Mouse (Mus musculus) gastrocnemius, adult 18-20 months (tissue): ENCODE results near the gene Wfdc12. TPM values are rescaled to one million over a fixed set of nuclear protein-coding genes. Genes with fewer than 3 reads are reported as not detected.
A peak's percentile ranks its signal among the peaks of the same experiment; 100 is the strongest.

ENCODE experiments used
- DNase-seq: peaks from one replicate; pipeline ENCODE4 v3.0.0; 2021; ENCODE audit warnings: low spot score
- total RNA-seq, 2 experiments: library from RNA; stranded (reverse); gene quantifications; 2 replicates each; pipeline ENCODE4 v1.2.3; 2021

Gene Wfdc12
- total RNA-seq, 2 experiments from 2014 or later = not detected

DNA sequence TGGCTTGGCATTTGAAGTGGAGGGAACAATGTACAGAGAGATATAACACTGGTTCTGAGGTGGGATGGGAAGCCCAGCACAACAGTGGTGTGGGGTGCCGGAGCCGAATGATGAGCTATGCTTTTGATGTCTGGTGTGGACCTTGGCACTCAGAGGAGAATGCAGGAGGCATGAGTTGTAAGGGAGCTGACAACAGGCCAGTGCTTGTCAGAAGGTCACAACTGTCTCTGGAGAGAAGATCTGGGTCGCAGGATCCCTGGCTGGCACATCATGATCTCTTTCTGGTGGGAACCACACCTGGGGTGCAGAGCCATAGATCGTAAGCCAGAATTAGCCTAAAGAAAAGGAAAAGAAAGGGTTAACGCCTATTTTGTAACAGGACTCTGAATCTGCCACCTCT is 12.6 kb downstream of the Wfdc12 start:
- DNase-seq = no peak

DNA sequence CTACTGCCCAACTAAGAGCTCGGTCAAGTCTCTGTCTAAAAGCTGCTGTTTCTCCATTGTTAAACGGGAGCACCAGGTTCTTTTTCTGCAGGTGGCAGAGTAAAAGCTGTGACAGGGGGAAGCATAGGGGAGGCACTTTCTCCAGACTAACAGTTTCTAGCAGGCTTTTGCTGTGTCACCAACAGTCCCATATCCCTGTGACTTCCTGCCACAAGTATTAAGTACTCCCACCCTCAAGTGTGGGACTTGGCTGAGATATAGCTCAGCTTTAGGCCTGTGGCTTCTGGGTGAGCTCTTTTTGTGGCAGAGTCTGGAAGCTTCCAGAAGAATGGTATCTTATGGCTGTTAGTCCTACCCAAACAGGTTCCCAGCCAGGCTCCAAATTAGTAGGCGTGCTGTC is 14.6 kb downstream of the Wfdc12 start:
- no peak for DNase-seq

DNA sequence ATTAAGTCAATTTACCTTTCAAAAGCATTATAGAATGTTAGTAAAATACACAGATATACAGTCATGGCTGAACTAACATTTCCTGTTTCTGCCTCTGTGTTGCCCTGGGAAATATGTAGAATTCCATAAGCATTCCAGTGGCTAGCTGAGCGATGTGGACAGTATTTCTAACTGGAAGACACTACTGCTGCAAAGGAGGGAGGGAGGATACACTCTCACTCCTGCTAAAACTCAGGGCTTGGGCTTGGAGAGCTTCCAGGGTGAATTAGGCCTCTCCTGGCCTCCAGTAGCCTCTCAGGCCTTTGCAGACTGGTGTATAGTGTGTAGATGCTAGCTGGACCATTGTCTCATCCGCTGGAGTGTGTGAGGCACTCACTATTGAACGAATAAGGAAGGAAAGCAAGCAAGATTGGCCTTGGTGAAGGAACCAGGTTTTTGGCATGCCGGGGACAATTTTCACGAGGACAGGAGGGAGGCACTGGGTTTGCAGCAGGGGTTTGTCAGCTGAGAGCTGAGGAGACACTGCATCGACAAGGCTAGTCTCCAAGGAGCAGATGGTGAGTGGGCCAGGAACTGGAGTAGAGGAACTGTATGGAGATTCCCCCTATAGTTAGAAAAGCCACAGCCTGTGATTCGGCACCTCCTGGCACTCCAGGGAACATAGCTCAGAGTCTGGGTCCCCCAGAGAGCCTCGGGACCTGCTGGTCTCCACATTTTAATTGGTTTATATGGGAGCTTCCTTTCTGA is 15.6 kb downstream of the Wfdc12 start:
- DNase-seq = no peak

DNA sequence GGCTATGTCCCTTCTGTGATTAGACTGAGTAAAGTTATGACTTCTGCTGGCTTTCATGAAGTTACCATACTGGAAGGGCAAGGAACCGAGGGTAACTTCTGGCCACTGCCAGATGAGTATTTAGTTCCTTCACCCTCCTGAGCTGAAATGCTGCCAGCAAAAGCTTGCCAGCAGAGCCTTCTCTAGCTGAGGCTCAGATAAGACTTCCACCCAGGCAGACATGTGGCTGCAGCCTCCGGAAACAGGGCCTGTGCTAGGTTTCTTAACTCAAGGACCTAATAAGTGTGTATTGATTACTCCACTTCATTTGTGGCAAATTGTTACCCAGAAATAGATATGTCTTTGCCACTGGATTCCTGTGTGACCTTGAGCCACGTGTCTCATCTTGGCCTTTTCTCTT is 17.0 kb downstream of the Wfdc12 start:
- DNase-seq = peak; percentile 57

DNA sequence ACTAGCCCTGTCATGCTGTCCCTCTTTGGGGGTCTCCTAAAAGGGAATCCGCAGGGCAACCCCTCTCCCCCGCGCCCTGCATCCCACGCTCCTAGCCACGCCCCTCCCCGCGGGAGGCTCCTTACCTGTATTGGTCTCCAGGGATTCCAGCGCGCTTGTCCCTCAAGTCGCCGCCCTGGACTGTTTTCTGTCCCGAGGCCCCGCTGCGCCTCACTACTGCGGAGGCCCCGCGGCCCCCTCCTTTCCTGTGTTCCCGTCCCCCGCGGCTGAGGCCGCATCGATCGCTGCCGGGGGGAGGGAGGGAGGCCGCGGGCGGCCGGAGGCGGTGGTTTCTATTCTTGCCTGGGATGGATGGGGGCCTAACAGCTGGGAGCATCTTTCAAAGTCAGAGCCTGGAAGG is 19.5 kb downstream of the Wfdc12 start, which contains the start of gene Kcns1:
Gene Kcns1 (minus strand): TSS at position 212 of the 400 bp plus-strand sequence.
- DNase-seq = no peak

DNA sequence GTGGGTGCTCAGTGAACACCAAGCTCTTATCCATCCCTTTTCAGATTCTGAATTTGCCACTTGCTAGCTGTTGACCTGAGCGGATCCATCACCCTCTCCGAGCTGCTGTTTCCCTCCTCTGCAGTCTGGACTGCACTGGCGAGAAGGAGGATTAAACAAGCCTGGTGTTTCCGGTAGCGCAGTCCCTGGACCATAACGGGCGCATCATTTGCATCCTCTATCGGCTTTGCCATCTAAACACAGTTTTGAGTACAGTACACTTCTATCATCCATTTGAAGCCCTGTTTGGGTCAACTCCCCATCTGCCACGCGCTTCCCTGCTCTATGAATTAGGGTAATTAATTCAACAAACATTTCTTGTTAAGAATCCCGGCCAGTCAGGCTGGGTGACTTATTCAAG is 20.1 kb downstream of the Wfdc12 start:
- no peak for DNase-seq

DNA sequence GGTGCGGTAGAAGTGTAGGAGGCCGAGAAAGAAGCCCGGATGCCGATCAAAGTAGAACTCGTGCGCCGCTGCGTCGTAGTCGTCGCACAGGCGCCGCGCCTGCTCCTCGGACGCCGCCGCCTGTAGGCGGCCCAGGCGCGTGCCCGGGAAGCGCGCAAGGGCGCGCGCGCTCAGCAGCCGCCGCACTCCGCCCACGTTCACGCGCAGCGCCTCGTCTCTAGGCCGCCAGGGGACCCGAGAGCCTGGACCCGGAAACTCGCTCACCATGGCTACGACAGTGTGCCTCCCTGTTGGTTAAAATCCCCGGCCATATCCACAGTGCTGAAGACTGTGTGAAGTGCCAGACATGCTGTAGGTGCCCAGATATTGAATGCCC is 21.8 kb downstream of the Wfdc12 start:
- DNase-seq = no peak

DNA sequence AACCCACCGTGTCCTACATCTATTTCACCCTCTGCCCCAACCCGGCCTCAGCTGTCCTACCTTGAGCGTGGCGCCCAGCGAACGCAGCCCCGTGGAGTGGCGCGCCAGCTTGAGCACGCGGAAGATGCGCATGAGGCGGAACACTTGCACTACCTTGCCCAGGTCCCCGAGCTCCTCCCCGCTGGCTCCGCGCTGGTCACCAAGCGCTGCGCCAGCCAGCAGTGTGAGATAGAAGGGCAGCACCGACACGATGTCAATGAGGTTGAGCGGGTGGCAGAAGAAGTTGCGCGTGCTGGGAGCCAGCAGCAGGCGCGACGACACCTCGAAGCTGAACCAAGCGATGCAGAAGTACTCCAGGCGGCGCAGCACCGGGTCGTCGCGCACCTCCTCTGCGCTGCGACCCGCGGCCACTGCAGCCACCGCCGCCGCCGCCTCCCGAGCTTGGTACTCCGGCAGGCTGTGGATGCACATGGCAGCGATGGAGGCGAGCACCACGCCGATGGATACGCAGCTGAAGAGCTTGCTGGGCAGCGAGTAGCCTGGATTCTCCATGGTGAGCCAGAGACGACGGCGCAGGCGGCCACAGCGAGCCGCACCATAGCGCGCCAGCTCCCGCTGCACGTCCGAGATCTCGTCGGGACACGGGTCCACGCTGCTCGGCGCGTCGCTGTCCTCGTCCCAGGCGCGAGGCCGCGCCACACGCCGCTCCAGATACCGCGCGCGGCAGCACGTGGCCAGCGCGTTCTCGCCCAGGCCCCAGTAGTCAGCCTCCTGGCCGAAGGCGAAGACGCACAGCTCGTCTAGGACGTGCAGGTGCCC is 22.4 kb downstream of the Wfdc12 start:
- DNase-seq = no peak

DNA sequence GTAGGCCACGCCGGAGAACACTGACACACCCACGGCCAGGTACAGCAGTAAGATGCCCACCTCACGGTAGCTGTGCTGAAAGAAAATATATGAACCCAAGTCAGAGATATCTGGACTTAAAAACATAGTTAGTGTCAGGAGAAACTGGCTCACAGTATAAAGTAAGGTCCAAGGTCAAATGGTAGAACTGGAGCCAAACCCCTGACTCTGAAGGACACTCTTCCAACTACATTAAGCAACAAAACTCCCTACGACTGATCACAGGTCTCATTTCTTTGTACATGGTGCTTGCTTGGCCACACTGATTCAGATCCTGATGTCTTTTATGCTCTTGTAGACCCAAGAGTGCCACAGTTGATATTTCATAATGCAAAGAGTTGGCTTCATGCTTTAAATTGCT is 25.5 kb downstream of the Wfdc12 start:
- no peak for DNase-seq

DNA sequence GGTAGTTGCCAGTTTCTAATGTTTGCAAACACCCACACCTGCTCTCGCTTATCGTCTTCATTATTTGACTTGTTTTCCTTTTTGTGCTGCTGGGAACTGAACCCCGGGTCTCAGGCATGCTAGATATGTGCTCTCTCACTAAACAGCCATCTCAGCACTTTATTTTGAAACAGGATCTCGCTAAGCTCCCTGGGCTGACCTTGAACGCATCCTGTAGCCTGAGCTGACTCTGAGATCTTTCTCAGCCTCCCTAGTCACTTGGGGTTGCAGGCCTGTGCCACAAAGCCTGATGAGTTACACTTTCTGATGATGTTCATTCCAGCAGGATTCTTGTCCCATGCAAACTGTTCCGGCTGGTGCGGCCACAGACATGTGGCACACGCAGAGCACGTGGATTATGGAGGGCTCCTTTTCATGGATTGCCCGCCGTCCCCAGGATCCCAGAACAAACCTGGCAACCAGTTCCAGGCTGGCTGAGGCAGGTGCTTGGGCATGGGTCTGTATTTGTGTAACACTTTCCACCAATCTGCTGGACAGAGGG is 28.8 kb downstream of the Wfdc12 start:
- DNase-seq = no peak

DNA sequence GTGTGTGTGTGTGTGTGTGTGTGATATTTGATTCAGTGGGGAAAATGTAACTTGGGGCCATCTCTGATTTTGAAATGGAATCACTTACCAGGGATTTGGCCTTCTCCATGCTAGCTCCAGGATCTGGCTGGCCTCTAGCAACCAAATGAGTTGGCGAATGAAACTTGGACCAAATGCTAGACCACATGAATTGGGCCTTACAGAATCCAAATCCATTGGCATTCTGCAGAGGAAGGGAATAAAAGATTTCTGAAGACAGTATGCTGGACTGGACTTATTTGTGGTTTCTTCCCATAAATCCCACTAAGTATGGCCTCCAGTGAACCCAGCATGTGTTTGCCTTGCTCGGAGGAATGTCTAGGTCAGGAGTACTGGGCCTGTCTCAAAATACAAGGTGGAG is 31.6 kb downstream of the Wfdc12 start:
- DNase-seq = peak; percentile 28

DNA sequence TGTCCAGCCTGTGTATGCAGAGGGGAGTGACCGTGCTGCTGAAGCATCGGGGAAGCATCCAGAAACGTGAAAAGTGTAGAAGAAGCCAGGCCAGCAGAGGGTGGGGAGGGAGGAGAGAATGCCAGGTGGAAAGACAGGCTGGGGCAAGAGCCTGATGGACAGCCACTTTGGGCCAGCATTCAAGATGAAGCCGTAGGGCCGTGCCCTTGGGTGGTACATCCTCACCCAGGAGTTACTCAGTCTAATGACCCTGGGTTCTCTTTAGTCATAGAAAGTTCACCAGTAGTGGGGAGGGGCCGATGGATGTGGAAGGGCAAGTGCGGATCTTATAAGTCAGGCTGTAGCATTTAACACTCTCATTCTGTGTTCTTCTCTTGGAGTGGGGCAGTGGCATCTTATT is 34.2 kb downstream of the Wfdc12 start:
- DNase-seq = no peak

DNA sequence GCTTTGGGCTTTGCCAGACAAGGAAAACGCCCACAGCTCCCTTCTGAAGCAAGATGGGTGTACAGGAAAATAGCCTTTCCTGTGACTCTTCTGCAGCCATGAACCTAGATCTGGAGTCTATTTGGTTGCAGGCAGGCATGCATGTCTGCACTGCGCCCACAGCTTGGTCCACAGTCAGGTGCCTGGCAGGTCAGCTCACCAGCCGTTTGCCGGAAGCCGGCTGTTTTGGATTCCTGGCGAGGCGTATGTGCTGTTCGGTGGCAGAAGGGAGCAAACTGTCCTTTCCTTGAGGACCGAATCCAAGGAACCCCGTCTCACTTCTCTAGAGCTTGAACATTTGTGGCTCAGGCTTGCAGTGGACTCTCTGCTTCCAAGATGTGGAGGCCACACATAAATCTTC is 36.4 kb downstream of the Wfdc12 start:
- no peak for DNase-seq

DNA sequence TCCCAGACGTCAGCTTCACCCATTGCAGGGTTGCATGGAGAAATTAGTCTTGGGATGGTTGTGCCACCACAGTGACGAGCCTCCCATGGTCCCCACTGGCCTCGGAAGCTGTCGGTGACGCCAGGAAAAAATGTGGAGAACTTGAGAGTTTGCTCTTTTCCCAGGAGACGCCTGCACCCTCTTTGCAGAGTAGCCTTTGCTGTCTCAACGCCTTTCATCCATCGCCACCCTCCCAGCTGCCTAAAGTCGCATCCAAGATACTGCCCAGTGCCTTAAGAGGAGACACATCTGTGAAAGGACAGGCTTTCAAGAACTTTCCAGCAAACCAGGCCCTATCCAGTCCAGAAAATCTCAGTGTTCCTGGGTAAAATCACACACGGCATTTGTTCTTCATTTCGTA is 38.1 kb downstream of the Wfdc12 start:
- no peak for DNase-seq

DNA sequence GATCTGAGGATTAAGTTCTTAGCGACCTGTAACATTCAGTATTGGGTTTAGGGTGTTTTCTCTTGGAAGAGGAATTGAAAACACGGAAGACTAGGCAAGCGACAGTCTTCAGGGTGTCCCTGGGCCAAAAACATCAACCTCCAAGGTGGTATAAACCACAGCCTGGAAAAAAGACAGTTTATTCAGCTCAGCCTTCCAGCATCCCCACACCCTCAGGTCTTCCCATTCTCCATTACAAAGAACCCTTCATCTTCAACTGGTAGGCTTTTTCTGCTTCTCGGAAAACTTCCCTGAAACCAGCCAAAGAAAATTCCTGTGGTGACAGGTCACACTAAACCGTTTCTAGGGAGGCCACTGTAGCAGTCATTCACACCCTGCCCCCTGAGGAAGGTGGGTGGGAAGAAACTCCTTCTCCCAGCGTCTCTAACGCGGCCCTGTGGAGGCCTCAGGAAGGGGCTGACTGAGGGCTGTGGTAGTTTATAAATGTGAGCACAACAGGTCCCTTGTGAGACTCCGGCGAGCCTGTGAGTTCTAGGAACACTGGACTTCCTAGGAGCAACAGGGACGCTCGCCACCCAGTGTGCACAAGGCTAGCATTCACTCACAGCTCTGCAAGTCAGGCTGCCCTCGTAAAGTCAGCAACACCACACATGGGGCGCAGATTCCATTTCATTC is 40.2 kb downstream of the Wfdc12 start:
- DNase-seq = no peak

DNA sequence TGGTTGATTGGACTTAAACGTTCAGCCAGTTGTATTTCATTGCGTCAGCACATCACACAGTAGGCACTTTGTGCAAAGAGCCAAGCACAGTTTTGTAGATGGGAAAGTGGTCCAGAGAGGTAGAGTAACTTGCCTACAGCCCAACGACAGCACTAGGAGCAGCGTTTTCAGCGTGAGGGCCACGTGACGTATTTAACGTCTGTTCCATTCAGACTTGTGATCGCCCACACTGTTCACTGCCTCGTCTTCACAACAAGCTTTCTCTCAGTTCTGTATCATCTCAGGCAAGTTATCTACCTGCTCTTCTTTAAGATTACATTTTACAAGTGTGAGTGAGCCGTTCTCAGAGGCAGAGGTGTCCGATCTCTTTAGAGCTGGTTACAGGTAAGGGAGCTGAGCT is 43.9 kb downstream of the Wfdc12 start:
- DNase-seq = no peak

DNA sequence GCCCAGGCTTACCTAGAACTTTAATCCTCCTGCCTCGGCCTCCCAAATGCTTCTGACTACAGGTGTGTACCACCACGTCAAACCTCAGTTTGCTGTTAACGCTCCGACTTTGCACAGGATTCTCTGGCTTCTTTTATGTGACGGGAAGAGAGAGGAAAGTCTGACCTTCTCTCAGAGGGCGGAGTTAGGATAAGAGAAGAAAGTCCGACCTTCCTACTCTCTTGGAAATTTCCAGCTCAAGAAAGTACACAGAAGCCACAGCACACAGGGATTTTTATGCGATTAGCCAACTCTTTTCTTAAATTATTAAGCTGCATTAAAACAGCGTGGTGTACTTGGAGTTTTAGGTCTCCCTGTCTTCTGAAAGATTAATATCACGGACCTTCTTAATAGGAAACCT is 45.9 kb downstream of the Wfdc12 start:
- no peak for DNase-seq

DNA sequence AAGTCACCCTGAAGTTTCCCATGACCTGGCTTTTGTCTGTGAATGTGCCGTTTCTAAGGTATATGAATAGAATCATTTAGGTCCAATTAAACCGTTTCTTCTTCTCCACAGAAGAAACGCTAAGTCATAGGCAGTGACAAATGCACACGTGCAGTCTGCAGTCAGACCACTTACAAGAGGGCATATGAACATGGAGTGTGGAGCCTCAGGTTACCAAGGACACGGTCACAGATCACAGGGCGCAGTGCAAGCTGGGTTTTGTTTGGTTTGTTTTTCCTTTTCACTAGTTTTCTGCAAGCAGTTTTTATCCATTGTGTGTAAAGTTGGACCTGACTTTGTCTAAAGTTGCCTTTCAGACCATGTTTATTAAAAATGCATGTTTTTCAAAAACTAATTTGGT is 46.4 kb downstream of the Wfdc12 start:
- no peak for DNase-seq

DNA sequence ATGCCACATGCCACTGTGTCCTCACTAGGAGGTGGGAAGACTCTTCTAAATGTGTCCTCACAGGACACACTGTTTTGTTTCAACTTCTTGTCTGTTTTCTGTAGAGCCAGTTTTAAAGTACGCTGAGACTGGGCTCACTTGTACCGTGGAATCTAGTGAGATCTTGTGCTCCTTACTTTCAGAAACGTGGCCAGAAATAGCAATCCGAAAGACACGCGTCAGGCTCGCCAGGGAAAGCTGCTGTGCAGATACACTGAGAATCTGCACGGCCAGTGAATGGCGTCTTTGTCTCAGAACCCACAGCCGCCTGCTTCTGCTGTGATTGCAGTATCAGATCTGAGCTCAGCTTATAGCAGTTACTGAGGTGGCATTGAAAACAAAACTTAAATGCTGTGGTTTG is 48.4 kb downstream of the Wfdc12 start:
- peak; percentile 24 for DNase-seq
